13 mouse cellular contexts compared by ENCODE assay signal in genomic region chr6:55338077-55338476, GRCm38 (mm10). TPM values are rescaled to one million over a fixed set of nuclear protein-coding genes. Genes with fewer than 3 reads are reported as not detected.
DNase-seq lines count a peak whose midpoint lies in the region; ATAC-seq and TF ChIP-seq lines count a peak whose summit lies in the region.
"Had no signal": no experiment of that assay in that cellular context is flagged by ENCODE, and none has a peak within 500 bp of the region (broad histone marks: within the 10 kb centered on the region; RNA-seq: fewer than 3 reads in every experiment).

No protein-coding gene starts in this region.

- H3K27ac ChIP-seq in heart, embryonic 11.5 days (ENCODE audit: low read depth, low read length) = no peak overlapping the region
- H3K27ac ChIP-seq in spleen, adult 2 months (ENCODE audit: insufficient read depth, low read length) = peak overlapping the region; percentile 42; the same call in 1 of the 2 replicates
- H3K27ac ChIP-seq: hindbrain, postnatal 0 days had no signal

- ATAC-seq in heart, embryonic 11.5 days (replicated peaks; ENCODE audit: insufficient number of reproducible peaks, low FRiP score, low TSS enrichment) = no peak
- ATAC-seq in CD4-positive, CD25-positive, alpha-beta regulatory T cell, adult 4 months = no peak
- ATAC-seq: hindbrain, postnatal 0 days had no signal

- peaks cover 10% of the 10 kb centered on the region for H3K27me3 ChIP-seq in heart, embryonic 11.5 days (ENCODE audit: control insufficient read depth, insufficient read depth, low read length)
- no peaks in the 10 kb centered on the region for H3K27me3 ChIP-seq in spleen, adult 2 months (ENCODE audit: control insufficient read depth, insufficient read depth, low read length)

- H3K4me1 ChIP-seq in heart, embryonic 11.5 days (ENCODE audit: control insufficient read depth, insufficient read depth, low read length) = peaks cover 44% of the 10 kb centered on the region
- H3K4me1 ChIP-seq in spleen, adult 2 months (ENCODE audit: control insufficient read depth, insufficient read depth, insufficient read length) = no peaks in the 10 kb centered on the region

- H3K36me3 ChIP-seq in heart, embryonic 11.5 days (ENCODE audit: control insufficient read depth, insufficient read depth, low read length) = no peaks in the 10 kb centered on the region
- no peaks in the 10 kb centered on the region for H3K36me3 ChIP-seq in spleen, adult 2 months (ENCODE audit: control insufficient read depth, insufficient read depth, low read length)

- no peak for DNase-seq in heart, postnatal 10 days
- no peak for DNase-seq in spleen, adult 2 months (ENCODE audit: low read depth in 1 of 2, low spot score in 2 of 2)
- DNase-seq in spleen, postnatal 14 days (ENCODE audit: low spot score in 2 of 2) = no peak
- DNase-seq in kidney, postnatal 4 days = peak; percentile 58 to 71
- DNase-seq in yolk sac, embryonic 10.5 days (ENCODE audit: low spot score) = peak; percentile 81
- DNase-seq in ovary, postnatal 10 days (ENCODE audit: low spot score) = no peak

- intact Hi-C loops in heart, postnatal 10 days (cut with DNase I) = no loop called here

- no peak overlapping the region for H3K9ac ChIP-seq in heart, embryonic 11.5 days (ENCODE audit: low read depth, low read length)

- 40% methylated on average over 6 of the region's 6 CpGs for WGBS in heart, embryonic 11.5 days (ENCODE audit: insufficient replicate concordance)
- 73% methylated on average over 6 of the region's 6 CpGs for WGBS in spleen, adult 2 months

- no peak for TF ChIP-seq CTCF in spleen, adult 2 months (IDR thresholded peaks at IDR 0.05; ENCODE audit: extremely low read depth, insufficient read depth, insufficient read length, insufficient replicate concordance)

- peak overlapping the region; percentile 9; the same call in 1 of the 2 replicates for H3K4me2 ChIP-seq in heart, embryonic 11.5 days

- H3K4me3 ChIP-seq in heart, embryonic 11.5 days (ENCODE audit: low read depth, low read length) = no peak overlapping the region
- H3K4me3 ChIP-seq in spleen, adult 2 months (ENCODE audit: extremely low read depth, insufficient read depth, insufficient read length) = peak overlapping the region; percentile 28

- H3K9me3 ChIP-seq in heart, embryonic 11.5 days (replicated peaks; ENCODE audit: control insufficient read depth, low read length) = no peaks in the 10 kb centered on the region

- no peak for TF ChIP-seq POLR2A in spleen, adult 2 months (IDR thresholded peaks at IDR 0.05; ENCODE audit: low read depth, low read length)

RNA-seq across cellular contexts. Expression of gene Aqp1, which starts 1.8 kb away (rescaled TPM):
- polyA plus RNA-seq in heart, embryonic 11.5 days (2014; fragmentation: Nextera tagmentation; extraction: Ambion mirVana) = 2.1 and 3.7 TPM in 2 replicates
- total RNA-seq in heart, postnatal 10 days (2021) = 100 to 1,000 TPM; 195 to 252 TPM
- 206 and 217 TPM in 2 replicates for polyA plus RNA-seq in spleen, adult 2 months (2012; rRNA removed)
- polyA plus RNA-seq in CD4-positive, CD25-positive, alpha-beta regulatory T cell, adult 4 months (2017; shearing (Covaris generic)) = not detected

RNA-seq across cellular contexts. Expression of gene Ghrhr, which starts 38.0 kb away (rescaled TPM):
- polyA plus RNA-seq in heart, embryonic 11.5 days (2014; fragmentation: Nextera tagmentation; extraction: Ambion mirVana) = not detected in 2 replicates
- total RNA-seq in heart, postnatal 10 days (2021) = not detected
- polyA plus RNA-seq in spleen, adult 2 months (2012; rRNA removed) = 0.11 TPM in 1 of 2 replicates, not detected in the other
- polyA plus RNA-seq in CD4-positive, CD25-positive, alpha-beta regulatory T cell, adult 4 months (2017; shearing (Covaris generic)) = not detected
- total RNA-seq: common myeloid progenitor, adult 5-6 weeks; hindbrain, postnatal 0 days; left cerebral cortex, postnatal 10 days; midbrain, postnatal 0 days had no signal
- polyA plus RNA-seq: hindbrain, postnatal 0 days; midbrain, postnatal 0 days; stomach, embryonic 14.5 days had no signal

Comparison
In these comparisons a context has a peak if more than half of its experiments do, and no peak if none do; other contexts are left out.
1. DNase-seq: peak in kidney, postnatal 4 days (2 of 2) and yolk sac, embryonic 10.5 days (single experiment); none in heart, postnatal 10 days (0 of 2), spleen, adult 2 months (0 of 2), spleen, postnatal 14 days (0 of 2) and ovary, postnatal 10 days (single experiment).
2. RNA of gene Aqp1, which starts 1.8 kb away (polyA plus RNA-seq): 206 to 217 TPM in spleen, adult 2 months; 2.1 to 3.7 TPM in heart, embryonic 11.5 days and not detected in CD4-positive, CD25-positive, alpha-beta regulatory T cell, adult 4 months; every median in the first group is over 10 times any median in the second.